Mouse (Mus musculus) heart, embryonic 15.5 days (tissue): Measurements from ENCODE around the gene Asxl1. TPM values are rescaled to one million over a fixed set of nuclear protein-coding genes. Genes with fewer than 3 reads are reported as not detected.
A peak's percentile ranks its signal among the peaks of the same experiment; 100 is the strongest.

Experiments used
- ATAC-seq: fragments of 200-750 bp; cut with Nextera tagmentation; replicated peaks from 2 replicates; pipeline ENCODE4 v1.8.0; 2017; ENCODE audit warnings: low read depth, moderate TSS enrichment; ENCODE audit not compliant: insufficient number of reproducible peaks, insufficient read depth, low FRiP score
- H3K27ac ChIP-seq: fragments of 300-500 bp; sonication (generic); 2 replicates; pipeline ENCODE4 v1.5.1; 2015; ENCODE audit warnings: mild to moderate bottlenecking, inconsistent platforms
- H3K27me3 ChIP-seq: fragments of 300-500 bp; sonication (generic); 2 replicates; pipeline ENCODE4 v1.6.1; 2015; ENCODE audit warnings: inconsistent platforms
- H3K36me3 ChIP-seq: fragments of 300-500 bp; sonication (generic); 2 replicates; pipeline ENCODE4 v1.6.1; 2015; ENCODE audit warnings: mild to moderate bottlenecking, inconsistent platforms
- H3K4me1 ChIP-seq: fragments of 300-500 bp; sonication (generic); replicated peaks from 2 replicates; pipeline ENCODE4 v1.6.1; 2015; ENCODE audit warnings: inconsistent platforms
- H3K4me2 ChIP-seq: fragments of 300-500 bp; sonication (generic); 2 replicates; pipeline ENCODE4 v1.6.1; 2015; ENCODE audit warnings: inconsistent platforms, mild to moderate bottlenecking, moderate library complexity
- H3K4me3 ChIP-seq: fragments of 300-500 bp; sonication (generic); 2 replicates; pipeline ENCODE4 v1.5.1; 2015; ENCODE audit warnings: mild to moderate bottlenecking, inconsistent platforms
- H3K9ac ChIP-seq: fragments of 300-500 bp; sonication (generic); 2 replicates; pipeline ENCODE4 v1.6.1; 2015; ENCODE audit warnings: mild to moderate bottlenecking, inconsistent platforms
- H3K9me3 ChIP-seq: fragments of 300-500 bp; sonication (generic); replicated peaks from 2 replicates; pipeline ENCODE4 v1.6.1; 2016; ENCODE audit warnings: inconsistent platforms
- WGBS: fragments of 180-500 bp; shearing (Covaris S2); methylation state at CpG from one replicate; pipeline ENCODE4 v1.1.7; 2015; ENCODE audit warnings: mixed read lengths; 5-methylcytosine and 5-hydroxymethylcytosine counted together
- polyA plus RNA-seq: library from polyadenylated mRNA; unstranded; fragments of >200 nt; fragmentation: Nextera tagmentation; extraction: Ambion mirVana; gene quantifications from 2 replicates; pipeline ENCODE4 v1.2.1, GENCODE M21; 2015

The Asxl1 gene
- polyA plus RNA-seq, 1 experiment from 2014 or later = 9.8 TPM

- ATAC-seq = no peak
- Histone ChIP-seq H3K9me3 (no peaks in the 10 kb centered on the region), H3K36me3 (peaks cover 7% of the 10 kb centered on the region; the same call in 1 of the 2 replicates), H3K9ac (no peak overlapping the region), H3K4me1 (peaks cover 68% of the 10 kb centered on the region), H3K27ac (no peak overlapping the region), H3K27me3 (no peaks in the 10 kb centered on the region), H3K4me2 (no peak overlapping the region), H3K4me3 (no peak overlapping the region)
- WGBS = 81% methylated on average over 1 of the region's 1 CpGs
These were observed 84.9 kb downstream of the Asxl1 start for GRCm38 (mm10) chr2:153430571-153430970.

DNA sequence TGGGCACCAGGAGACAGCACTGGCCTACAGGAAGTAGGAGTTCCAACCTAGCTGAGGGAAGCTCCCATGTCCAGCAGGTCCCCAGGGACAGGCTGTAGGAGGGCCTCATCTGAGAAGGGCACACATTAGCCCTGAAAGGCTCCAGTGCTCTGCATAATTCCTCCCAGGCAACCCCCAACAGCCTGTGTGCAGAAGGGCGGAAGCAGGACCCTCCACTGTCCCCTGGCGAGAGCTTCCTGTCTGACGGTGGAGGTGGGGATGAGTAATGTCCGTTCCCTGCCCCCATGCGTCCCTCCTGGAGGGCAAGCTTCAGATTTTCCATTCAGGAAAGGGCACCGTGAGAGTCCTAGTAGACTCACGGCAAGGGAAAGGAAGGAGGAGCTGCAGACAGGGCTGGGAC, 86.9 kb downstream of the Asxl1 start:
- ATAC-seq = peak; percentile 32; the same call in 1 of the 2 replicates

DNA sequence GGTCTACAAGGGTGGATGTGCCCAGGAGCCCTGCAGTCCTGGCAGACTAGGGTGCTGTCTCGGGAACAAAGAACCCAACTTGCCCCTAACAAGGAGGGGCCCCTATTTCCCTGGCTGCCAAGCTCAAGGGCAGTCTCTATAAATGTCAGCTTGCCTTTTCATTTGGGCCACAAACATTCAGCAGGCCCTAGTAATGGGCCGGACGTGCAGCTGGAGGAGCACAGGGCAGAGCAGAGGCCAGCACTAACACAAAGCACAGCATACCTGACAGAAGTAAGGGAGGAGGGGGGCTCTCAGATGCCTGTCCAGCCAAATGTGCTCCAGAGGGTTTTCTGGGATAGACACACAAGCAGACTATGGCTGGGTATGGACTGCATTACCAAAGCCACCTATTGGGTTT, 88.2 kb downstream of the Asxl1 start:
- WGBS = 34% methylated on average over 3 of the region's 3 CpGs
- ATAC-seq = no peak
- Histone ChIP-seq H3K36me3 (peaks cover 7% of the 10 kb centered on the region; the same call in 1 of the 2 replicates), H3K9me3 (no peaks in the 10 kb centered on the region), H3K27me3 (no peaks in the 10 kb centered on the region), H3K4me1 (peaks cover 72% of the 10 kb centered on the region), H3K4me2 (no peak overlapping the region), H3K4me3 (no peak overlapping the region), H3K9ac (no peak overlapping the region), H3K27ac (peak overlapping the region; percentile 35)

More for the DNA sequence above, 86.9 kb downstream of the Asxl1 start:
- Histone ChIP-seq H3K4me2 (no peak overlapping the region), H3K9ac (no peak overlapping the region), H3K27ac (peak overlapping the region; percentile 35), H3K4me1 (peaks cover 71% of the 10 kb centered on the region), H3K27me3 (no peaks in the 10 kb centered on the region), H3K9me3 (no peaks in the 10 kb centered on the region), H3K36me3 (peaks cover 7% of the 10 kb centered on the region; the same call in 1 of the 2 replicates), H3K4me3 (no peak overlapping the region)
- 33% methylated on average over 7 of the region's 7 CpGs for WGBS

DNA sequence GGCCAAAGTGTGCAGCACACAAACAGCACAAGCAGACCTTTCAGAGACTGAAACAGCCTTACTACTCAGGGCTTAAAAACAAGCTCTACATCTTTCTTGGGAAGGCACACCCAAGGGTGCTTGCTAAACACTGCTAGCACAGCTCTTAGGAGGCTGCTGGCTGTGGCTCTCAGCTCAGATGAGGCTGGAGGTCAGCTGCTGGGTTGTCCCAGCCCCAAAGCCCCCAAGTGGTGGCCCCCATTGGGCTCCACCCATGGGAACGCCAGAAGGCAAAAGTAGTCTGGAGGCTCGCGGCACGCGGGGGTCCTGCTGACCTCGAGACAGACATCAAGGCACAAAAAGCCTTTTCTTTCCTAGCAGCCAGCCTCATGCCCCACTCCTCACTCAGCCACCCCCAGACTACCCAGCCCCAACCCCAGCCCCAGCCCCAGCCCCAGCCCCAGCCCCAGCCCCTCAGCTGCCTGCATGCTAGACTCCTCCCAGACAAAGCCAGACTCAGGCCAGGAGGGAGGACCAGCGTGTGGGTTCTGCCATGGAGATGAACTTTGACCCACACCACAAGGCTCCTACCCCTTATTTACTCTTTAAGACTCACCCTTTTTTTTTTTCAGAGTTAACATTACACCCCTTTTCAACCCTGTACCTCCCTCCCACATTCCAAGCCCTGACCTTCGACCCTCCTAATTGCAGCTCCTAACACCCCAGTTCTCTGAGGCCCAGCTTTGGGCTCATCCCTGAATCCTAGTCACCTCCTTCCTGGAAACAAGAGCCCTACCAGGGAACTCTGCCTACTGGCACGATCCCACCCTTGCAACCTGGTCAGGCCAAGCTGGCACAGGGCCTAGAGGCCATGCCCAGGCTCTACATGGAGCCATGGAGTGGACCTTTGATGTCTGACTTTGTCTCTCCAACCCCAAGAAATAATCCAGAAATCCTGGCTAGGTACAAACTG, 89.5 kb downstream of the Asxl1 start:
- Histone ChIP-seq H3K27me3 (no peaks in the 10 kb centered on the region), H3K36me3 (peaks cover 7% of the 10 kb centered on the region; the same call in 1 of the 2 replicates), H3K9me3 (no peaks in the 10 kb centered on the region), H3K9ac (no peak overlapping the region; the same call in 1 of the 2 replicates), H3K4me2 (no peak overlapping the region), H3K4me1 (peaks cover 75% of the 10 kb centered on the region), H3K27ac (peak overlapping the region; percentile 94), H3K4me3 (no peak overlapping the region)
- WGBS = 48% methylated on average over 9 of the region's 9 CpGs
- no peak for ATAC-seq

GRCm38 (mm10) chr2:153436641-153437305, 91.1 kb downstream of the Asxl1 start:
- peak; percentile 69 for ATAC-seq
- Histone ChIP-seq H3K9me3 (no peaks in the 10 kb centered on the region), H3K4me2 (peak overlapping the region; percentile 49), H3K36me3 (no peaks in the 10 kb centered on the region), H3K4me3 (peak overlapping the region; percentile 17), H3K4me1 (peaks cover 91% of the 10 kb centered on the region), H3K27ac (peak overlapping the region; percentile 94), H3K9ac (peak overlapping the region; percentile 34; the same call in 1 of the 2 replicates), H3K27me3 (no peaks in the 10 kb centered on the region)
- 7% methylated on average over 6 of the region's 6 CpGs for WGBS

GRCm38 (mm10) chr2:153437306-153437659, 91.7 kb downstream of the Asxl1 start:
- peak overlapping the region; percentile 49 for H3K4me2 ChIP-seq
- peak; percentile 11; the same call in 1 of the 2 replicates for ATAC-seq
- 18% methylated on average over 2 of the region's 2 CpGs for WGBS
- H3K9ac ChIP-seq = peak overlapping the region; percentile 34; the same call in 1 of the 2 replicates
- H3K4me1 ChIP-seq = peaks cover 94% of the 10 kb centered on the region
- peak overlapping the region; percentile 94 for H3K27ac ChIP-seq
- H3K36me3 ChIP-seq = no peaks in the 10 kb centered on the region
- no peaks in the 10 kb centered on the region for H3K9me3 ChIP-seq
- no peaks in the 10 kb centered on the region for H3K27me3 ChIP-seq
- H3K4me3 ChIP-seq = peak overlapping the region; percentile 17

DNA sequence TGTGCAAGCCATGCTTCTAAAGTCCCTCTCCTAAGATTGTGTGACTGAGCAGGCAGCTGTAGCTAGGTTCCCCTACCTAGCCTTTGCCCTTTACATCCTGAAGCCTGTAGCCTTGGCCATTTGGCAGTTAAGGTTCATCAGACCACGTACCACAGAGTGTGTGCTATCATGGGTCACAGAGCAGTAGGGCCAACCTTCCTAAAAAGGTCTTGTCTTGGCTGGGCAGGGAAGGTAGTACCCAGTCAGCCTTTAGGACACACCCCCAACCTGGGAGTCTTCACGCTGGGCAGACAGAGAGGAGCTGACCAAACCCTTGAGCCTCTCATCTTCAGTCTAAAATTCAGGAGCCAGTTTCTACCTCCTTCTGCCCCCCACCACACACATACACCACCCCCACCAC, 95.1 kb downstream of the Asxl1 start:
- Histone ChIP-seq H3K36me3 (no peaks in the 10 kb centered on the region), H3K9ac (no peak overlapping the region)
- no peak for ATAC-seq

DNA sequence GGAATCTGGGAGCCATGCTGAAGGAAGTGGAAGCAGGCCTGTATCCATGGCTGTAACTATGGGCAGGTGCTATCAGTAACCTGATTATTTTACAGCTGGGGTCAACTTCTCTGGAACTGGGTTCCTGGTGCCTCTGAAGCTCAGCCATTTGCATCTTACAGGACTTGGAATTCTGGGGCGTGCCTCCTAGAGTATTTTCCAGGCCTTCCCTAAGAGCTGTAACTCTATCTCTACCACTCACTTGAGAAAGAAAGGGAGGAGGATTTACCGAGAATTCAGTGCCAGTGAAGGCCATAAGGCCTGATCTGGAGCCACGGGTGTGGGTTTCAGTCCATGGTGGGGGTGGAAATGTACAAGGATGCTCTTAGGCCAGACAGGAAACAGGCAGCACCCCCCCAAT, 95.6 kb downstream of the Asxl1 start:
- peak overlapping the region; percentile 10; the same call in 1 of the 2 replicates for H3K4me3 ChIP-seq
- H3K27ac ChIP-seq = peak overlapping the region; percentile 96
- 36% methylated on average over 3 of the region's 3 CpGs for WGBS
- H3K4me1 ChIP-seq = peaks cover 71% of the 10 kb centered on the region
- H3K36me3 ChIP-seq = no peaks in the 10 kb centered on the region
- no peak overlapping the region for H3K9ac ChIP-seq
- no peaks in the 10 kb centered on the region for H3K27me3 ChIP-seq
- no peaks in the 10 kb centered on the region for H3K9me3 ChIP-seq
- ATAC-seq = no peak
- H3K4me2 ChIP-seq = peak overlapping the region; percentile 96; the same call in 1 of the 2 replicates

More for the DNA sequence above, 95.1 kb downstream of the Asxl1 start:
- Histone ChIP-seq H3K4me3 (no peak overlapping the region), H3K27me3 (no peaks in the 10 kb centered on the region), H3K4me1 (peaks cover 72% of the 10 kb centered on the region), H3K27ac (peak overlapping the region; percentile 96), H3K4me2 (peak overlapping the region; percentile 96; the same call in 1 of the 2 replicates), H3K9me3 (no peaks in the 10 kb centered on the region)
- WGBS = 26% methylated on average over 2 of the region's 2 CpGs

GRCm38 (mm10) chr2:153442720-153443119, 97.1 kb downstream of the Asxl1 start:
- Histone ChIP-seq H3K4me2 (peak overlapping the region; percentile 96), H3K4me3 (peak overlapping the region; percentile 98), H3K9ac (peak overlapping the region; percentile 93), H3K36me3 (no peaks in the 10 kb centered on the region), H3K27me3 (no peaks in the 10 kb centered on the region), H3K4me1 (peaks cover 60% of the 10 kb centered on the region), H3K9me3 (no peaks in the 10 kb centered on the region), H3K27ac (peak overlapping the region; percentile 96)
- 31% methylated on average over 5 of the region's 5 CpGs for WGBS
- no peak for ATAC-seq

DNA sequence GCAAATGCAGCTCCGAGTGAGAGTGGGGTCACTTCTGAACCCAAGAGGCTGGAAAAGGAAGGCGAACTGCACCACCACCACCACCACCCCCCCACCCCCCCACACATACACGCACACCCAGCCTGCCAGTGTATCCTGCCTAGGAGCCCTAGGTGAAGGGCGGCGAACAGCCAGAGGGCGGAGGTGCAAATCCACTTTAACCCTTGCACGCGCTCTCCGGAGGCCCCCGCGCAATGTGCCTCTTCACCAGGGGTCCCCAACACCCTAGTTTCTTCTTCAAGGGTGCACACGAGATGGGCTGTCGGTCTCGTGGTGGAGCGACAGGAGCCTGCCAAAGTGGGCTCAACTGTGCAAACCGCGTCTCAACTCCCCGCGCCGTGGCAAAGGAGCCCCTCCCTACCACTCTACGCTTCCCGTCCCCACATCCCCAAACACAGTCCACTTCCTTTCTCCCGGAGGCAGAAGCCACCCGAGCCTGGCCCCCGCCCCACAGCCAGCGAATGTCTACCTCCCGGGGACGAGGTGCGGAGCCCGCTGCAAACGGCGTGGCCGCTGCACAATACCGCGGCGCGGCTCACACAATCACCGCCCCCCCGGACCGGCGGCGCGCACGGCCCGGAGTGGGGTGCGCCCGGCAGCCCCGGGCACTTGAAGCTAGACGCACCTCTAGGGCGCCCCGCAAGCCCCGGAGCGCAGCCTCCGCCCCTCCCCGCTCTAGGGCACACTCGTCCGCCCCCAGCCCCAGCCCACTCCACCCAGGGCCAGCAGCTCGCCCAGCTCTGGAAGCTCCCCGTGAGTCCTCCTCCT, 98.0 kb downstream of the Asxl1 start:
- H3K27me3 ChIP-seq = no peaks in the 10 kb centered on the region
- peak overlapping the region; percentile 93 for H3K9ac ChIP-seq
- peak overlapping the region; percentile 96 for H3K4me2 ChIP-seq
- peaks cover 51% of the 10 kb centered on the region for H3K4me1 ChIP-seq
- ATAC-seq = peak; percentile 37
- WGBS = under 1% methylated on average over 53 of the region's 59 CpGs
- H3K36me3 ChIP-seq = no peaks in the 10 kb centered on the region
- peak overlapping the region; percentile 96 for H3K27ac ChIP-seq
- peak overlapping the region; percentile 98 for H3K4me3 ChIP-seq
- H3K9me3 ChIP-seq = no peaks in the 10 kb centered on the region
